Mouse (Mus musculus): ENCODE measurements around the gene Pnkd. TPM values are rescaled to one million over a fixed set of nuclear protein-coding genes. Genes with fewer than 3 reads are reported as not detected.
"Not testable (repeated sequence)": the region's sequence is repeated elsewhere in the genome, so short reads cannot be mapped to it uniquely, and the experiment has no call there.

Pnkd gene
- polyA plus RNA-seq, 1 experiment from 2014 or later: 107 TPM

GRCm38 (mm10) chr1:74392446-74392994, 107.8 kb downstream of the Pnkd start:
- Histone ChIP-seq H3K4me1 (peaks cover 64% of the 10 kb centered on the region), H3K27me3 (ENCODE audit: low read depth, poor library complexity, severe bottlenecking) (peaks cover 31% of the 10 kb centered on the region), H3K27ac (replicated peaks) (peak overlapping the region; percentile 99), H3K9me3 (replicated peaks) (no peaks in the 10 kb centered on the region), H3K4me3 (peak overlapping the region; percentile 97), H3K36me3 (peaks cover 30% of the 10 kb centered on the region)
- WGBS: 2% methylated on average over 16 of the region's 16 CpGs
- DNase-seq (ENCODE audit: low spot score): peak; percentile 64

- Histone ChIP-seq H3K4me1 (peaks cover 66% of the 10 kb centered on the region), H3K27me3 (ENCODE audit: low read depth, poor library complexity, severe bottlenecking) (peaks cover 30% of the 10 kb centered on the region), H3K9me3 (replicated peaks) (no peaks in the 10 kb centered on the region), H3K27ac (replicated peaks) (peak overlapping the region; percentile 99), H3K36me3 (peaks cover 30% of the 10 kb centered on the region), H3K4me3 (peak overlapping the region; percentile 97)
- WGBS: 45% methylated on average over 7 of the region's 7 CpGs
- DNase-seq (ENCODE audit: low spot score): no peak
These were observed 108.3 kb downstream of the Pnkd start for GRCm38 (mm10) chr1:74393010-74393409.

DNA sequence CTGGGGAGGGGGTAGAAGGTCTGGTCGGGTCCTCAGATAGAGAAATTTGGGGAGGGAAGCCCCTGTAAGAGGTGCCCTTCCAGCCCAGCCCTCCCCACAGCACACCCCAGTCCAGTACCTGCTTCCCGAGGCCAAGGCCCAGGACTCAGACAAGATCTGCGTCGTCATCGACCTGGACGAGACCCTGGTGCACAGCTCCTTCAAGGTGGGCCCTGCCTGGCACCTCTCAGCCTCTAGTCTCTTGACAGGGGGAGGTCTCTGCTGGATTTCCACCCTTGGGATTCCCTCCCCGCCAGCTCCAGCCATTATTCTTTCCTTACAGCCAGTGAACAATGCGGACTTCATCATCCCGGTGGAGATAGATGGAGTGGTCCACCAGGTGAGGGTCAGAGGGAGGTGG, 109.0 kb downstream of the Pnkd start:
- H3K36me3 ChIP-seq: peaks cover 30% of the 10 kb centered on the region
- 94% methylated on average over 9 of the region's 9 CpGs for WGBS
- peaks cover 68% of the 10 kb centered on the region for H3K4me1 ChIP-seq
- H3K27ac ChIP-seq (replicated peaks): no peak overlapping the region
- DNase-seq (ENCODE audit: low spot score): no peak
- peak overlapping the region; percentile 97; the same call in 1 of the 2 replicates for H3K4me3 ChIP-seq
- peaks cover 23% of the 10 kb centered on the region for H3K27me3 ChIP-seq (ENCODE audit: low read depth, poor library complexity, severe bottlenecking)
- no peaks in the 10 kb centered on the region for H3K9me3 ChIP-seq (replicated peaks)

GRCm38 (mm10) chr1:74394311-74394710, 109.6 kb downstream of the Pnkd start:
- Histone ChIP-seq H3K27me3 (ENCODE audit: low read depth, poor library complexity, severe bottlenecking) (peaks cover 17% of the 10 kb centered on the region), H3K4me1 (peaks cover 67% of the 10 kb centered on the region), H3K4me3 (0 out of 2 replicates have a peak overlapping the region, but pooled peaks have one; percentile 97), H3K36me3 (peaks cover 30% of the 10 kb centered on the region), H3K27ac (replicated peaks) (no peak overlapping the region), H3K9me3 (replicated peaks) (no peaks in the 10 kb centered on the region)
- 94% methylated on average over 9 of the region's 9 CpGs for WGBS
- no peak for DNase-seq (ENCODE audit: low spot score)

GRCm38 (mm10) chr1:74394858-74395257, 110.1 kb downstream of the Pnkd start:
- Histone ChIP-seq H3K27ac (replicated peaks) (no peak overlapping the region), H3K27me3 (ENCODE audit: low read depth, poor library complexity, severe bottlenecking) (peaks cover 11% of the 10 kb centered on the region), H3K4me1 (peaks cover 62% of the 10 kb centered on the region), H3K36me3 (peaks cover 30% of the 10 kb centered on the region), H3K9me3 (replicated peaks) (no peaks in the 10 kb centered on the region), H3K4me3 (no peak overlapping the region)
- no peak for DNase-seq (ENCODE audit: low spot score)
- 92% methylated on average over 15 of the region's 15 CpGs for WGBS

DNA sequence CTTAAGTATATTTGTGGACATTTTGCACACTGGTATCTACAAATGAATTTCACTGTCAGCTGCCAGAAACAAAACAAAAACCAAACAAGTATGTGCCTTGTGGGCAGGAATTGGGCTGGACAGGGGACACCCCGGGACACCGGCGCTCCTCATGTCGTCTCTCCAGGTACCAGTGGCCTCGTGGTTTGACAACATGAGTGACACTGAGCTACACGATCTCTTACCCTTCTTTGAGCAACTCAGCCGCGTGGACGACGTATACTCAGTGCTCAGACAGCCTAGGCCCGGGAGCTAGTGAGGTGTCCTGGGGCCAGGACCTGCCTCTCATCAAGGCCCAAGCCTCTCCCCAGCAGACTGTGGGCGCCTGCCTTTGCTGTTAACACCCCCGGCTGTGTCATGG, 110.6 kb downstream of the Pnkd start:
- H3K4me3 ChIP-seq: no peak overlapping the region
- peaks cover 7% of the 10 kb centered on the region for H3K27me3 ChIP-seq (ENCODE audit: low read depth, poor library complexity, severe bottlenecking)
- H3K27ac ChIP-seq (replicated peaks): no peak overlapping the region
- H3K4me1 ChIP-seq: peaks cover 57% of the 10 kb centered on the region
- no peak for DNase-seq (ENCODE audit: low spot score)
- WGBS: 92% methylated on average over 13 of the region's 13 CpGs
- peaks cover 30% of the 10 kb centered on the region for H3K36me3 ChIP-seq
- H3K9me3 ChIP-seq (replicated peaks): no peaks in the 10 kb centered on the region

DNA sequence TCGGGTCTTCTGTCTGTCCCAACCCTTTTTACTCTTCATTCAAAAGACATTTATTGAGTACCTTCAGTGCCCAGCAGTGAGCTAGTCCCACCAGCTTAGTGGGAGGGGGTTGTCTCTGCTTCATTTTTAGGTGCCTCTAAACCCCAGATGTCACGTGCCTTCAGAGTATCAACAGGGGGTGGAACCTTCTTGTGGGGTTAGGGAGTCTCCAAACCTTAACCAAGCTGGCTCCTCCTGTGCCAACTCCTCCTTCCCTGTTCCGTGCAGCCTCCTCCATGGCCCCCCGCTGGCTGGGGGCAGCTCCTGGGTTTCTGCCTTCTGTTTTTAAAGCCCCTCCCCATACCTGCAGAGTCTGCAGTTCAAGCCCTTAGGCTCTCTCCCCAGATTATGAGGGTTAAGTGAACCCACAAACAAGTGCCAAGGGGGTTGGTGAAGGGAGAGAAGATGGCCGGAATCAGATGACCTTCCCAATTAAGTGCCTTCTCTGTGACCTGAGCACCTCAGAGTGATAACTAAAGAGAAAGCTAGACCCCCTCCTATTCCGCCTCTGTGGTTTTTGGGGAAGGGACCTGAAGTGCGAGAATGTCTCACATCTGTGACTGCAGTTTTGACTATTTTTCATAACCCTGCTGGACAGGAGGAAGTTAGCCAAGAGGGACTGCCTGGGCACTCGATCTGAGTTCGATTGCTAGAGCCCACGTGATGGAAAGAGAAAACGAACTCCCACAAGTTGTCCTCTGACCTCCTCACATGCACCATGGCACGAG, 111.9 kb downstream of the Pnkd start:
- peak overlapping the region; percentile 89 for H3K27ac ChIP-seq (replicated peaks)
- H3K4me1 ChIP-seq: peaks cover 46% of the 10 kb centered on the region
- H3K36me3 ChIP-seq: peaks cover 30% of the 10 kb centered on the region
- not testable (repeated sequence) for H3K9me3 ChIP-seq (replicated peaks); H3K27me3 ChIP-seq (ENCODE audit: low read depth, poor library complexity, severe bottlenecking); DNase-seq (ENCODE audit: low spot score)
- 6% methylated on average over 12 of the region's 12 CpGs for WGBS
- H3K4me3 ChIP-seq: peak overlapping the region; percentile 57

DNA sequence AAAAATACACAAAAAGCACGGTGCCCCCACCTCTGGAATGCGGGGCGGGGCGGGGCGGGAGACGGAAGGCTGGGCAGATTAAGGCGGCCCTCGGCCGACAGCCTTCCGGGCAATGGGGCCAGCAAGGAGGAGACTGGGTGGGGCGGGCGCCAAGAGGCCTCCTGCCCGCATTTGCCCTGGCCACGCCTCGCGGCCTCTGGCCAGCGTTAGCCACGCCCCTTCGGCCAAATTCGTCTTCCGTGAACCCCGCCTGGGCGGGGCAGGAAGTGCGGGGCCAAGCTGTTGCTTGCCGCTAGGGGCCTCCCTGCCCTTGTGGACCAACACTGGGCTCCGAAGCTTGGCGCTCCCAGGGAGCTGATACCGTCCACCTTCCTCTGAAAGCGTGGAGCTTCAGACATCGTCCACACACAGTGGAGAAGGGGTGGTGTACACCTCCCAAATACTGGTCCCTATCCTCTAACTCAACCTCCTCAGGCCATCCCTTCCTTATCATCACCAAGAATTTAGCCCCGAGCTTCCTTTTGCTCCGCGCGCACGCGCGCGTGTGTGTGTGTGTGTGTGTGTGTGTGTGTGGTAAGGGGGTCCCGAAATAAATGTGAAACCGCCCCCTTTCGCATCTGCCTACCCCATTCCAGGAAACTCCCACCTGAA, 112.7 kb downstream of the Pnkd start:
- under 1% methylated on average over 41 of the region's 41 CpGs for WGBS
- peaks cover 30% of the 10 kb centered on the region for H3K36me3 ChIP-seq
- DNase-seq (ENCODE audit: low spot score): peak; percentile 99
- H3K9me3 ChIP-seq (replicated peaks): no peaks in the 10 kb centered on the region
- H3K4me3 ChIP-seq: peak overlapping the region; percentile 57
- peaks cover 40% of the 10 kb centered on the region for H3K4me1 ChIP-seq
- H3K27me3 ChIP-seq (ENCODE audit: low read depth, poor library complexity, severe bottlenecking): no peaks in the 10 kb centered on the region
- H3K27ac ChIP-seq (replicated peaks): peak overlapping the region; percentile 89

- Histone ChIP-seq H3K27ac (replicated peaks) (peak overlapping the region; percentile 89), H3K4me1 (peaks cover 34% of the 10 kb centered on the region), H3K9me3 (replicated peaks) (no peaks in the 10 kb centered on the region), H3K27me3 (ENCODE audit: low read depth, poor library complexity, severe bottlenecking) (no peaks in the 10 kb centered on the region), H3K4me3 (peak overlapping the region; percentile 57), H3K36me3 (peaks cover 29% of the 10 kb centered on the region)
- peak; percentile 75 for DNase-seq (ENCODE audit: low spot score)
- WGBS: 7% methylated on average over 11 of the region's 11 CpGs
These were observed 113.3 kb downstream of the Pnkd start for GRCm38 (mm10) chr1:74397919-74398451.

GRCm38 (mm10) chr1:74400531-74400930, 115.8 kb downstream of the Pnkd start:
- no peak overlapping the region for H3K4me3 ChIP-seq
- 87% methylated on average over 3 of the region's 3 CpGs for whole genome bisulfite sequencing
- H3K9me3 ChIP-seq (replicated peaks): no peaks in the 10 kb centered on the region
- no peaks in the 10 kb centered on the region for H3K27me3 ChIP-seq (ENCODE audit: low read depth, poor library complexity, severe bottlenecking)
- peaks cover 20% of the 10 kb centered on the region for H3K4me1 ChIP-seq
- H3K27ac ChIP-seq (replicated peaks): no peak overlapping the region
- no peak for DNase-seq (ENCODE audit: low spot score)
- H3K36me3 ChIP-seq: peaks cover 4% of the 10 kb centered on the region; the same call in 1 of the 2 replicates

- Histone ChIP-seq H3K27me3 (ENCODE audit: low read depth, poor library complexity, severe bottlenecking) (no peaks in the 10 kb centered on the region), H3K4me3 (no peak overlapping the region), H3K27ac (replicated peaks) (no peak overlapping the region), H3K36me3 (no peaks in the 10 kb centered on the region), H3K9me3 (replicated peaks) (no peaks in the 10 kb centered on the region), H3K4me1 (peaks cover 18% of the 10 kb centered on the region)
- 58% methylated on average over 16 of the region's 16 CpGs for WGBS
- DNase-seq (ENCODE audit: low spot score): no peak
These were observed 116.4 kb downstream of the Pnkd start for GRCm38 (mm10) chr1:74401015-74401702.
